Mouse (Mus musculus) mesoderm, embryonic 11.5 days (tissue): ENCODE results near the gene Cox11.

Experiments used
- DNase-seq: peaks from one replicate; pipeline ENCODE4 v3.0.0-alpha.2; 2012; ENCODE audit warnings: low read depth, low spot score

Cox11 gene

GRCm38 (mm10) chr11:90637440-90638311 lies at the start of gene Cox11, which contains the start of gene Stxbp4:
Gene Cox11, plus strand, starts transcription at chr11:90638173.
Gene Stxbp4, minus strand, starts transcription at chr11:90638084.
- peak; percentile 98 for DNase-seq

GRCm38 (mm10) chr11:90590996-90591395 lies 47.0 kb upstream of the Cox11 start:
- no peak for DNase-seq

DNA sequence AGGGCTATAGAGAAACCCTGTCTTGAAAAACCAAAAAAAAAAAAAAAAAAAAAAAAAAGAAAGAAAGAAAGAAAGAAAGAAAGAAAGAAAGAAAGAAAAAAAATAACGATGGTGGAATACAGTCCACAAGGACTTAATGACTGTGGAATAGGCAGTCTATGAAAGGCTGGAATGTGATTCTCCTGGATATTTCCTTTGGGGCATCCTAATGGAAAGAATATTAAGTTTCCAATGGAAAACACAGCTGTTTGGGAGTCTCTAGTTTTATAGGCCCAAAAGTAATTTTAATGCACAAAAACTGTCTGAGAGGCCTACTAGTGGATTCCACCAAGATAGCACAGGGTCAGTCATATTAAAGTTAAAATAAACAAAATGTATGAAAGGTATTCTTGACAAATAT lies 42.1 kb upstream of the Cox11 start:
- no peak for DNase-seq

- DNase-seq: no peak
Measured at GRCm38 (mm10) chr11:90603066-90603465, 34.9 kb upstream of the Cox11 start.

- no peak for DNase-seq
Measured at GRCm38 (mm10) chr11:90612118-90612517, 25.9 kb upstream of the Cox11 start.

DNA sequence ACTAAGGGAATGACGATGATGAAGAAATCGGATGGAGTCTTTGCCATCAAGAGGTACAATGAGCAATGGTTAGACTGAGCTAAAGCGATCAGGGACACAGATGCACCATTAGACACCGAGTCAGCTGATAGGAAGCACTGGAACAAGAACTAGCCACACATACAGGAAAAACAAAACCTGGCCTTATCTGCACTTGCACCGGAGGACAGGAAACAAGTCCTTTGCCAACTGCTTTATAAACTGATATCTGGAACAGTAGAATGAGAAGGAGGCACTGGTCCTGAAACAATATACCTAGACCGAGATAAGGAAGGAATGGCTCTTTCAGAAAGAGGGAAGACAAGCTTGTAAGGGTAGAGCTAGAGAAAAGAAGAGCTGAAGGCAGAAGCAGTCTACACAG lies 23.2 kb upstream of the Cox11 start:
- DNase-seq: no peak

- peak; percentile 18 for DNase-seq
Measured at GRCm38 (mm10) chr11:90616431-90616830, 21.5 kb upstream of the Cox11 start.

DNA sequence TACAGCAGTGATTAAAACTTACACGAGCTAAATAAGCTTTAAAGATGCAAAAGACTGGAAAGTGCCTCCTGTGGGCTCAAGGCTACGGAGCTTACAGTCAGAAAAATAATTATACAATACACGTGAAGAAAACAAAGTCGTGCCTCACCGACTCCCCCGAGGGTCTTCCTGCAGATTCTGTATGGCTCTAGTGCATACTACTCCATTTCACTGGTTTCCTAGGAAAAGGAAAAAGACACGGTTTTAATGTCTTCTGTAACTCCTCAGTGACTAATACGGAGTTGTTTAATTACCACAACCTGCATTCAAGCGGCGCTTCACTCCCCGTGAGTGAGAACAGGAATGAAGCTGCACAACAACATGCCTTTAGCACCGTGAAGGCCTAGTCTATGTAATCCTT lies 15.9 kb upstream of the Cox11 start:
- no peak for DNase-seq

DNA sequence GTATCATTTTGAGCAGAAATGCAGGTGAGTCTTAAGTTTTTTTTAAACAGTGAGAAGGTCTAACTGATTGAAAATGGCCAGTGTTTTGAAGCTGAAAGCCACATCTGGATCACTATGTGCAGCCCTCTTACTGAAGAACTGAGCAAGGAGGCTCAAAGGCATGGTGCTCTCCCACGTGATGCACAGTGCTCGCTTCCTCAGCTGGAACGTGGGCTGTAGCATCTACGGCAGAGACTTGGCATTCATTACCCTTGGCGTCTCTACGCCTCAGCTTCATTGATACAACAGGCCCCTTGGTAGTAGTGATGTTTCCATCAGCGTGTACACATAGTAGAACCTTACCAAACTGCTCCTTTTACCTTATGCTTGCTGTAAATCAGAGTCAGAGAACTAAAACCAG lies 15.5 kb upstream of the Cox11 start:
- no peak for DNase-seq

DNA sequence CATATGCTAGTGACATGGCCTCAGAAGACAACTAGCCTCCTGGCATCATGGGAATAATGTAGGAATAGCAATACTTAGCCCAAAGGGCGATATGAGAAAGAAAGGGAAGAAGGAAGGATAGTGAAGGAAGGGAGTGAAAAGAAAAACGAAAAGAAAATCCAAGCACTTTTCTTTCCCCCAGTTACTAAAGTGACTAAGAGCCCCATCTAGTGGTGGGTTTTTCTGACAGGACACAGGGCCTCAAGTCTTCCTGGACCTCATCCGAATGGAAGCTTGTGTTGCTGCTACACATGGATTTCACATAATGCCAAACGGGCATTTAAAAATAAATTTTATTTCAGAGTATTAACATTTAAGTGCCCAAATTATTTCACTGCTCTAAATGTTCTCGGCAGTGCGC lies 14.5 kb upstream of the Cox11 start:
- peak; percentile 44 for DNase-seq

DNA sequence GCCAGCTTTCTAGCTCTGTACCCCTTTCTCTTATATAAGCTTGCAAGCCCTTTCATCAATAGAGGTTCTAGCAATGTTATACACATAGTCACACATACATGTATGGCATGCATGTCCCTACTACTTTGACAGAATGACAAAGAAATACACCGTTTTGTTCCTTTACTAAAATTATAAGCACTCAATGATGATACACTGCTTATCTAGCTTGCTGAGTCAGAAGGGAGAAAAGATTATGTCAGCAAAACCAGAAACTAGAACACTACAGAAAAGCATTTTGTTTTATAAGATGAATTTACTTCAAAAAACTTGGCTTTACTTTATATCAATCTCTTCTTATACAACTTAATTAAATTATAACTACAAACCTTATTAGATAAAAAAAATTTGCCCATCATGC lies 12.8 kb upstream of the Cox11 start:
- DNase-seq: no peak

DNA sequence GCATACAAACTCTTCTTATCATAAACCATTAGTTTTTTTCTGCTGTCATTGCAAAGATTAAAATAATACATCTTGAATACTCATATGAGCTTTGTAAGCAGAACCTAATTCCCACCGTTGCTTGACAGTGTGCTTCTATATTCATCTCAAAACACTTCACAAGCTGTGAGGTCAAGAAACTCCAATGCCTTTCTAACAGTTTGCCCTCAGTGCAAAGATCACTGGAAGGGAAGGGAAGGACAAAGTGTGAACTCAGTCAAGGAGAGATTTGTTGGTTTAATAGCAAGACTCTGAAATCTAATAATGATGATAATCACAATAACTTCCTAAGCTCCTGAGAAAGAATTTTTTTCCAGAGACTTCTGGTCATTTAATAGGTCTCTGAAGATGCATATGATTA lies 10.2 kb upstream of the Cox11 start:
- no peak for DNase-seq

DNA sequence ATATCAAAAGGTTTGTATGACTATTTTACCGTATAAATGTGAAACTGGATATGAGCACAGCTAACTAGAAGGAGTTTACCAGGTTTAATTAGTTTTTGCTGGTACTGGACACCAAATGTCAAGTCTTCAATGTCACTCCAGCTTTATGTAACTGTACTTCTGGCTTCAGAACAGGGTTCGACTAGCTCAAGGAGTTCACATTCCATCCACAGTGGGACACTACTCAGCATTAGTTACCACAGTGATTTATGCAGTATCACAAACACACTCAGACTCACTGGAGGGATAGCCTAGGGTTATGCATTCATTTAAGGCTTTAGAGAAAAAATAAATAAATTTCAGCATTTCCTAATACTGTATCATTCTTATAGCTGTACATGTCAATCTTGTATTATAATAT lies 5.5 kb upstream of the Cox11 start:
- no peak for DNase-seq

DNA sequence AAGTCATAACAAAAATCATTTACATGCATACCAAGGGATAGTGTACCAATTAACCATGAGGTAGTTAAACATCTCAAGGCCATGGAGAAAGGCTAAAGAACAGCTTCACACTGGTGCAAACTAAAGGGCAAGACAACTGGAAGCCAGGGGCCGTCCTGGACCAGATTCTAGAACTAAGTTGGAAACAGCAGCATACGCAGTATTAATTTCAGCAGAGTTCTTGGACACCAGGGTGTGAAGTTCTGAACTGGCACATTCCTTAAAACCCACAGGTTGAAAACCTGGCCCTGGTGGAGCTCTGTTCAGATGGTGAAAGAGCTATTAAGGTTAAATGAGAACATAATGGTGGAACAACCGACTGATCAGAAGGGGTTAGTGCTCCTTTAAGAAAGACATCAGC lies 3.3 kb upstream of the Cox11 start:
- no peak for DNase-seq

DNA sequence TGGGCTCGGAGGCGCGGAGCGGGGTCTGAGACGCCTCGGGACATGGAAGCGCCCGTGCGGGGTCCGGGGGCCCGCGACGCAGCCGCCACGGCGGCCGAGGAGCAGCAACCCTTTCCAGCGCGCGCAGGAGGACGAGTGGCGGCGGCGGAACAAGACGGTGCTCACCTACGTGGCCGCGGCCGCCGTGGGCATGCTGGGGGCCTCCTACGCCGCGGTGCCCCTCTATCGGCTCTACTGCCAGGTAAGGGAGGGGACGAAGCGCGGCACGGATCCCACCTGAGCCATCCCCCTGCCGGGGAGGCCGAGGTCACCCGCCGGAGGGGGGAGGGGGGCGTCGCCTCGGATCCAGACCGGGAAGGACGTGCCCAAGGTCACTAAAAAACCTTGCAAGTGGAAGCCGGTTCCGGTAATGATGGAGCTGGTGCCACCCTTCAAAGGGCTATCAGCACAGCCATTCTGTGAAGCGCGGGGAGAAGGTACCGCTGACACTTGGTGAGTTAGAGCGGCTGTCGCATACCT lies 398 bp downstream of the Cox11 start:
- peak; percentile 21 for DNase-seq

- DNase-seq: no peak
Measured at GRCm38 (mm10) chr11:90649777-90650176, 11.8 kb downstream of the Cox11 start.

DNA sequence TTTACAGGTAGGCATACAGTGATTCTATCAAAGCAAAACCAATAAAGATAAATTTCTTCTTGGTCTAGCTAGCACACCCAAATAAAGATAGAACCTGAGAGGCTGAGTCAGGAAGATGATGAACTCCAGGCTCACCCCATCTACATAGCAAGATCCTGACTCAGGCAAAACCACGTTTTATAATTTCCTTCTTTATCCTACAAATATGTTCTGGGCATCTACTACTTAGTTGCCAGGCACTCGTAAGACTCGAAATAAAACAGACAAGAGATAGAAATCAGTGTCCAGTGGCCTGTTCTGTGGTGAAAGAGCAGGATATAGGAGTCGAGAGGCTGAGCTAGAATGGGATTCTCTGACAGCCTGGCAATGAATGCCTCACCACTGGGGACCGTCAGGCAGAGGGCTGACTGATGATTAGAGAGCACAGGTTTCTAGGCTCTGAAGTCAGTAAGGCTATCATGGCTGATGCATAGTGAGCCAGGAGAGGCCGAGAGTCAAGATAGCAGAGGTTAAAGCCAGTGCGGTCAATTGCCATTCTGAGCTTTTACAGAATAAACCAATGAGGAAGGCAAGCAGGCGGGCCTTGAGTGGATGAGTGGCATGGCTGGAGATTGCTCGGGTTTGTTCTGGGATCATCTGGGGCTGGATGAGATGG lies 12.4 kb downstream of the Cox11 start:
- DNase-seq: no peak

GRCm38 (mm10) chr11:90652603-90653002 lies 14.6 kb downstream of the Cox11 start:
- DNase-seq: no peak

DNA sequence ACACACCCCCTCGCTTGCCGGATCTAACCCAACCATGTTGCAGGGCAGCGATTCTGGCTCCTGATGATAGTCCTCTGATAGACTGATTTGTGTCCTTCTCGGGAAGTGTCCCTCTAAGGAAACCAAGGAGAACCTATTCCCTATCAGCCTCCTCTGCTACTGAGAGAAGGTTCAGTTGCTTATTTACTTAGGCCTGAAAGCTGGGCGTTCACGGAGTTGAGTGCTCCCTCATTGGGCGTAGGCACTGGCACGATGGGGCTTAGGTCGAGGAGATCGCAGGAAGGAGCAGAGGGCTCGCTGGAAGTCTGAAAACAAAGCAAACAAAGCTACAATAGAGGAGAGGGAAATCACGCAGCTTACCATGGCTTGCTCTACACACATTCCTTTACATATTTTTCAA lies 19.6 kb downstream of the Cox11 start:
- DNase-seq: no peak

DNA sequence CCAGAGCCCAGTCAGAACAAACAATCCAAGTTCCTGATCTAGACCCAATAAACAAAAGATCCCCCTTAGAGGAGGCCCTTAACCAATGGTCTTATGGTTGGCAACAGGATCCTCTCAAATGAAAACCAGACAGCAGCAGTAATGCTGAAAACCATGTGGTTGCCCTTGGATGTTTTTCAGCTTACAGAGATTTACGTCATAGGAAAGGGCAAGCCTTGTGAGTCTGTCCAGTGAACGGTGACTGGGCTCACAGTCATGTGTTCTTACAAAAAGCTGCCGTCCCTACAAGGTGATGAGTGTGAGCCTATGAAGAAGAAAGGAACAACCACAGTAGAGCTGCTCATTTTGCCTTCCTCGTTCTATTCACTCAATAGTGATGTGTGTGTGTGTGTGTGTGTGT lies 22.7 kb downstream of the Cox11 start:
- DNase-seq: no peak

GRCm38 (mm10) chr11:90663052-90663451 lies 25.1 kb downstream of the Cox11 start:
- DNase-seq: no peak

- DNase-seq: peak; percentile 14
Measured at GRCm38 (mm10) chr11:90663618-90664297, 25.8 kb downstream of the Cox11 start.
